In the genomic region with DNA sequence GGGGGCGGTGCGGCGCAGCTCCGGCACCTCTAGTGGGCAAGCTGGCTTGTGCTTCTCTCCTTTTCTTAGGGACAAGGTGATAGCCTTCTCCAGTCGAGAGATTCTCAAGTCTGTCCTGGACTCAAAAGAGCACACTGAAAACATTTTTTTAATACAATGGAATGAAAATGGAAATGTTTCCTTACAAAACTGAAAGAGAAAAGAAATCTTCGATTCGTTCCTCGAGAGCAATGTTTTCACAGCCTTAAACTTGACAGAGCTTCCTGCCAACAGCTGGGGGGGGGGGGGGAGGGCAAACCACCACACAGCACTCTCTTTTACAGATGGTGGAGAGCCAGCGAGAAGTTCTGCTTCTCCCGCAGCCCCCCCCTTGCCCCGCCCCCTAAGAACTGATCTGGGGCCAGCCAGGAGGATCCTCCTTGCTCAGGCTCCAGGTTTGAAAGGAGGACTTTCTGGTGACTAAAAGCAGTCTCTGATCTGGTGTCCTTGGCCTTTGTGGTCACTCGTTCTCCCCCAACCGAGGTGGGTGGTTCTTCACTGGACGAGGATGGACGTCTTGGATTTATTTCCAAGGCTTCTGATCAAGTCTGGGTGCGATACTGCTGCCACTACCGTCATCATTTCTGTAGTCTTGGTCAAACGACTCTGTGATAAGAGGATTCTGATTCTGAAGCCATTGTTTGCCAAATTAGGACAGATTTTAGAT, we compare ENCODE assay signal across 7 mouse cellular contexts. TPM values are rescaled to one million over a fixed set of nuclear protein-coding genes. Genes with fewer than 3 reads are reported as not detected.
DNase-seq lines count a peak whose midpoint lies in the region; ATAC-seq and TF ChIP-seq lines count a peak whose summit lies in the region.

No protein-coding gene starts in this region.

- H3K27ac ChIP-seq in neural tube, embryonic 11.5 days (ENCODE audit: low read depth, low read length) = 0 out of 2 replicates have a peak overlapping the region, but pooled peaks have one; percentile 29
- H3K27ac ChIP-seq in forebrain, embryonic 13.5 days = peak overlapping the region; percentile 59
- no peak overlapping the region for H3K27ac ChIP-seq in liver, embryonic 11.5 days (ENCODE audit: low read depth, low read length)
- 0 out of 2 replicates have a peak overlapping the region, but pooled peaks have one; percentile 1 for H3K27ac ChIP-seq in stomach, postnatal 0 days (replicated peaks)

- H3K4me1 ChIP-seq in neural tube, embryonic 11.5 days (ENCODE audit: control insufficient read depth, insufficient read depth, low read length) = peaks cover 32% of the 10 kb centered on the region
- H3K4me1 ChIP-seq in forebrain, embryonic 13.5 days = peaks cover 71% of the 10 kb centered on the region
- peaks cover 32% of the 10 kb centered on the region for H3K4me1 ChIP-seq in liver, embryonic 11.5 days (replicated peaks; ENCODE audit: control insufficient read depth, insufficient read depth, low read length)
- peaks cover 8% of the 10 kb centered on the region for H3K4me1 ChIP-seq in stomach, postnatal 0 days (replicated peaks; ENCODE audit: control insufficient read depth, insufficient read depth)

- H3K4me2 ChIP-seq in neural tube, embryonic 11.5 days (ENCODE audit: low read depth) = peak overlapping the region; percentile 29
- H3K4me2 ChIP-seq in forebrain, embryonic 13.5 days = peak overlapping the region; percentile 36
- peak overlapping the region; percentile 39 for H3K4me2 ChIP-seq in liver, embryonic 11.5 days
- peak overlapping the region; percentile 31 for H3K4me2 ChIP-seq in stomach, postnatal 0 days (replicated peaks; ENCODE audit: low read depth)

- WGBS in neural tube, embryonic 11.5 days = 9% methylated on average over 18 of the region's 18 CpGs
- 9% methylated on average over 18 of the region's 18 CpGs for whole genome bisulfite sequencing in forebrain, embryonic 13.5 days
- 10% methylated on average over 18 of the region's 18 CpGs for WGBS in liver, embryonic 11.5 days
- 20% methylated on average over 18 of the region's 18 CpGs for WGBS in stomach, postnatal 0 days

- ATAC-seq in neural tube, embryonic 11.5 days (ENCODE audit: insufficient read depth, low FRiP score, low TSS enrichment) = no peak
- no peak for ATAC-seq in forebrain, embryonic 13.5 days
- ATAC-seq in liver, embryonic 11.5 days (replicated peaks; ENCODE audit: low FRiP score) = no peak
- no peak for ATAC-seq in stomach, postnatal 0 days (ENCODE audit: low FRiP score, low TSS enrichment)

- no peaks in the 10 kb centered on the region for H3K36me3 ChIP-seq in neural tube, embryonic 11.5 days (ENCODE audit: control insufficient read depth, insufficient read depth, low read length)
- H3K36me3 ChIP-seq in forebrain, embryonic 13.5 days (ENCODE audit: poor library complexity, severe bottlenecking) = no peaks in the 10 kb centered on the region
- no peaks in the 10 kb centered on the region for H3K36me3 ChIP-seq in liver, embryonic 11.5 days (ENCODE audit: control insufficient read depth, insufficient read depth, low read length)
- H3K36me3 ChIP-seq in stomach, postnatal 0 days (ENCODE audit: control insufficient read depth, insufficient read depth, low read length) = no peaks in the 10 kb centered on the region

- no peak overlapping the region for H3K9ac ChIP-seq in neural tube, embryonic 11.5 days (ENCODE audit: low read length)
- H3K9ac ChIP-seq in forebrain, embryonic 13.5 days = no peak overlapping the region
- H3K9ac ChIP-seq in liver, embryonic 11.5 days (ENCODE audit: low read depth, low read length) = no peak overlapping the region
- no peak overlapping the region for H3K9ac ChIP-seq in stomach, postnatal 0 days (ENCODE audit: low read length)

- DNase-seq in neural tube, embryonic 11.5 days (ENCODE audit: low spot score) = no peak
- DNase-seq in neural tube, embryonic 10.5 days (ENCODE audit: extremely low spot score, low spot score) = no peak
- no peak for DNase-seq in liver, embryonic 11.5 days (ENCODE audit: low spot score)
- no peak for DNase-seq in stomach, postnatal 0 days (ENCODE audit: low spot score)
- DNase-seq in gastrocnemius, postnatal 36 days = no peak
- DNase-seq in frontal cortex, postnatal 25 days (ENCODE audit: low spot score in 2 of 2) = no peak

- no peak overlapping the region for H3K4me3 ChIP-seq in neural tube, embryonic 11.5 days (ENCODE audit: low read depth, low read length)
- H3K4me3 ChIP-seq in forebrain, embryonic 13.5 days = peak overlapping the region; percentile 15; the same call in 1 of the 2 replicates
- no peak overlapping the region for H3K4me3 ChIP-seq in liver, embryonic 11.5 days (ENCODE audit: low read depth, low read length)
- no peak overlapping the region for H3K4me3 ChIP-seq in stomach, postnatal 0 days (ENCODE audit: low read depth, low read length)

- TF ChIP-seq CTCF in stomach, postnatal 0 days (IDR thresholded peaks at IDR 0.05; ENCODE audit: low read depth) = peak; percentile 60

- TF ChIP-seq EP300 in stomach, postnatal 0 days (optimal IDR thresholded peaks at IDR 0.05) = no peak

- intact Hi-C loops in gastrocnemius, postnatal 36 days (cut with DNase I) = no loop called here

- no peaks in the 10 kb centered on the region for H3K9me3 ChIP-seq in neural tube, embryonic 11.5 days (ENCODE audit: control insufficient read depth, low read length)
- H3K9me3 ChIP-seq in forebrain, embryonic 13.5 days (replicated peaks) = no peaks in the 10 kb centered on the region
- no peaks in the 10 kb centered on the region for H3K9me3 ChIP-seq in liver, embryonic 11.5 days (ENCODE audit: control insufficient read depth, low read length)
- H3K9me3 ChIP-seq in stomach, postnatal 0 days (ENCODE audit: control insufficient read depth, low read length) = no peaks in the 10 kb centered on the region

- peaks cover 38% of the 10 kb centered on the region for H3K27me3 ChIP-seq in neural tube, embryonic 11.5 days (ENCODE audit: control insufficient read depth, insufficient read depth, low read length)
- peaks cover 35% of the 10 kb centered on the region for H3K27me3 ChIP-seq in forebrain, embryonic 13.5 days
- H3K27me3 ChIP-seq in liver, embryonic 11.5 days (replicated peaks; ENCODE audit: control insufficient read depth, insufficient read depth, low read length) = peaks cover 24% of the 10 kb centered on the region
- H3K27me3 ChIP-seq in stomach, postnatal 0 days (ENCODE audit: control insufficient read depth, insufficient read depth, low read length) = no peaks in the 10 kb centered on the region

RNA-seq across cellular contexts. Expression of a gene that starts 6.2 kb away (rescaled TPM):
- 112 and 120 TPM in 2 replicates for polyA plus RNA-seq in neural tube, embryonic 11.5 days (2014; fragmentation: Nextera tagmentation; extraction: Ambion mirVana)
- 69.3 and 118 TPM in 2 replicates for polyA plus RNA-seq in forebrain, embryonic 13.5 days (2015; fragmentation: Nextera tagmentation; extraction: Ambion mirVana)
- 744 and 770 TPM in 2 replicates for polyA plus RNA-seq in liver, embryonic 11.5 days (2014; fragmentation: Nextera tagmentation; extraction: Ambion mirVana)
- polyA plus RNA-seq in stomach, postnatal 0 days (2015; fragmentation: Nextera tagmentation; extraction: Ambion mirVana) = 183 and 187 TPM in 2 replicates
- 1 to 10 TPM; 3.6 to 5.8 TPM for total RNA-seq in gastrocnemius, postnatal 36 days (2021)
